Mouse (Mus musculus): ENCODE data around the gene Pard6b. TPM values are rescaled to one million over a fixed set of nuclear protein-coding genes. Genes with fewer than 3 reads are reported as not detected.

The Pard6b gene
- total and polyA plus RNA-seq, 3 experiments: 3.9 to 7.6 TPM; not detected in 1

DNA sequence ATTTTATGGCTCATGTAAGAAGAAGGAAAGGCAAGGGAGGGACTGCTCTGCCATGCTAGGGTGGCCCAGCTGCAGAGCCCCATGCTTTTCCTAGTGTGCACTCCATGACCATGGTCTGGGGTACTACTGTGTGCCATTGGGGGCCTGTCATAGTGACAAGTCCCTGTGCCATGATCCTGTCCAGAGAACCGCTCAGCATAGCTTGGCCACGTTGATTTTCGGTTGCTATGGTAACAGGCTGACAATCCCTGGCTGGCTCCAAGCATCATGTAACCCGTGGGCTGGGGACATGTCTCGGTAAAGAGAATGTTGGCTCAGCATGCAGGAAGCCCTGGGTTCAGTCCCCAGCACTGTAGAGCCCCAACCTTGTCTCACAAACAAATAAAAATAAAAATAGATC, 63.0 kb downstream of the Pard6b start:
- TF ChIP-seq EP300 (IDR thresholded peaks at IDR 0.05; ENCODE audit: low read depth in 1 of 2, low read length in 2 of 2): no peak
- no peak for TF ChIP-seq MAZ (IDR thresholded peaks at IDR 0.05; ENCODE audit: low read depth, low read length)
- no peak for TF ChIP-seq SIN3A (IDR thresholded peaks at IDR 0.05; ENCODE audit: low read length)
- TF ChIP-seq ZMIZ1 (IDR thresholded peaks at IDR 0.05; ENCODE audit: low read depth, low read length): no peak
- TF ChIP-seq SMC3 (IDR thresholded peaks at IDR 0.05; ENCODE audit: low read depth, low read length): no peak
- TF ChIP-seq CTCF (IDR thresholded peaks at IDR 0.05 in 2 of 3, conservative IDR thresholded peaks at IDR 0.05 in 1 of 3; ENCODE audit: control insufficient read depth in 1 of 3, insufficient read depth in 1 of 3, low read depth in 2 of 3, low read length in 3 of 3, poor library complexity in 1 of 3, severe bottlenecking in 1 of 3): no peak
- TF ChIP-seq MYB (IDR thresholded peaks at IDR 0.05; ENCODE audit: low read depth, low read length): no peak
- no peak for TF ChIP-seq POLR2AphosphoS2 (IDR thresholded peaks at IDR 0.05; ENCODE audit: low read length)
- TF ChIP-seq TCF12 (IDR thresholded peaks at IDR 0.05; ENCODE audit: low read depth, low read length): no peak
- no peak for TF ChIP-seq ZKSCAN1 (IDR thresholded peaks at IDR 0.05; ENCODE audit: low read depth, low read length)
- no peak for TF ChIP-seq BHLHE40 (IDR thresholded peaks at IDR 0.05; ENCODE audit: borderline replicate concordance, low read depth, low read length)
- TF ChIP-seq CHD2 (IDR thresholded peaks at IDR 0.05; ENCODE audit: low read length): no peak
- no peak for TF ChIP-seq CHD1 (IDR thresholded peaks at IDR 0.05; ENCODE audit: low read depth, low read length)
- TF ChIP-seq TAL1 (IDR thresholded peaks at IDR 0.05; ENCODE audit: low read length): no peak
- no peaks in the 10 kb centered on the region for H3K79me2 ChIP-seq (ENCODE audit: control insufficient read depth, insufficient read depth, low read length, poor library complexity)
- H3K4me3 ChIP-seq (ENCODE audit: control insufficient read depth in 1 of 2, insufficient read depth in 1 of 2, low read depth in 2 of 2, low read length in 2 of 2): no peak overlapping the region
- H3K9me3 ChIP-seq (replicated peaks; ENCODE audit: insufficient read depth, low read length): no peaks in the 10 kb centered on the region
- H3K27ac ChIP-seq (ENCODE audit: control insufficient read depth, low read depth, low read length): no peak overlapping the region
- H3K4me1 ChIP-seq (ENCODE audit: control insufficient read depth in 1 of 2, insufficient read depth in 2 of 2, low read length in 2 of 2): no peaks in the 10 kb centered on the region
- no peaks in the 10 kb centered on the region; a peak in 1 of 4 replicates for H3K27me3 ChIP-seq (ENCODE audit: control insufficient read depth in 1 of 2, insufficient read depth in 2 of 2, low read length in 2 of 2)
- no peak overlapping the region for H3K9ac ChIP-seq (ENCODE audit: control insufficient read depth, low read depth, low read length, poor library complexity, severe bottlenecking)
- no peak for DNase-seq (ENCODE audit: low read depth, low spot score)
- no peaks in the 10 kb centered on the region for H3K36me3 ChIP-seq (ENCODE audit: control insufficient read depth in 1 of 2, insufficient read depth in 2 of 2, low read length in 2 of 2)

DNA sequence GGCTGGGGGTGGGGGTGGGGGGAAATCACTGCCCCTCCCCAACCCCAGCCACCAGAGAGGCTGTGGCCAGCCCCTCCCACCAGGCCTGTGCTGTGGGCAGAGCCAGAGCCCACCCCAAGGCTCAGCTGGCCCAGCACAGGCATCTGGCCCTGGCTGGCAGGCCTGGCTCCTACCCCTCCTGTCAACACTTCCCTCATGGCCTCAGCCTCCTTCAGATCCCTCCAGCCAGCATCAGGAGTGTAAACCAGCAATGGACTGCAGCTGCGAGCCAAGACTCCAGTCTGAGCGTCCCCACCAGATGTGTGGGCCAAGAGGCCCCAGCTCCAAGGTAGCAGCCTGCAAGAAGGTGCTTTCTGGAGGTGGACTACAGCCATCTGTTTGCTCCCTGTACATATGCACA, 64.6 kb downstream of the Pard6b start:
- H3K9me3 ChIP-seq (replicated peaks; ENCODE audit: insufficient read depth, low read length): no peaks in the 10 kb centered on the region
- no peak overlapping the region for H3K4me3 ChIP-seq (ENCODE audit: control insufficient read depth in 1 of 2, insufficient read depth in 1 of 2, low read depth in 2 of 2, low read length in 2 of 2)
- H3K27me3 ChIP-seq (ENCODE audit: control insufficient read depth in 1 of 2, insufficient read depth in 2 of 2, low read length in 2 of 2): no peaks in the 10 kb centered on the region; a peak in 1 of 4 replicates
- no peak overlapping the region for H3K27ac ChIP-seq (ENCODE audit: control insufficient read depth, low read depth, low read length)
- no peak for DNase-seq (ENCODE audit: low read depth, low spot score)
- TF ChIP-seq RCOR1 (IDR thresholded peaks at IDR 0.05; ENCODE audit: low read depth, low read length) (no peak), MXI1 (IDR thresholded peaks at IDR 0.05; ENCODE audit: low read depth, low read length) (no peak), CHD1 (IDR thresholded peaks at IDR 0.05; ENCODE audit: low read depth, low read length) (no peak), CHD2 (IDR thresholded peaks at IDR 0.05; ENCODE audit: low read length) (no peak), TAL1 (IDR thresholded peaks at IDR 0.05; ENCODE audit: low read length) (no peak), ELF1 (IDR thresholded peaks at IDR 0.05; ENCODE audit: low read depth, low read length) (no peak), SMC3 (IDR thresholded peaks at IDR 0.05; ENCODE audit: low read depth, low read length) (no peak), POLR2AphosphoS2 (IDR thresholded peaks at IDR 0.05; ENCODE audit: low read length) (no peak), EP300 (IDR thresholded peaks at IDR 0.05; ENCODE audit: low read depth in 1 of 2, low read length in 2 of 2) (no peak), GABPA (IDR thresholded peaks at IDR 0.05; ENCODE audit: low read depth, low read length) (no peak), MAZ (IDR thresholded peaks at IDR 0.05; ENCODE audit: low read depth, low read length) (no peak)
- no peak overlapping the region for H3K9ac ChIP-seq (ENCODE audit: control insufficient read depth, low read depth, low read length, poor library complexity, severe bottlenecking)
- no peaks in the 10 kb centered on the region for H3K36me3 ChIP-seq (ENCODE audit: control insufficient read depth in 1 of 2, insufficient read depth in 2 of 2, low read length in 2 of 2)
- H3K4me1 ChIP-seq (ENCODE audit: control insufficient read depth in 1 of 2, insufficient read depth in 2 of 2, low read length in 2 of 2): no peaks in the 10 kb centered on the region
- no peaks in the 10 kb centered on the region for H3K79me2 ChIP-seq (ENCODE audit: control insufficient read depth, insufficient read depth, low read length, poor library complexity)

Measured in MEL (cell line).